Mouse (Mus musculus): ENCODE measurements around the gene Acad8. TPM values are rescaled to one million over a fixed set of nuclear protein-coding genes. Genes with fewer than 3 reads are reported as not detected.

Gene Acad8
- total and polyA plus RNA-seq, 2 experiments from 2014 or later, result 13.9 to 20.7 TPM

GRCm38 (mm10) chr9:26993118-26993517 lies 6.2 kb downstream of the Acad8 start:
- Histone ChIP-seq H3K4me3 (ENCODE audit: low read depth, low read length) (no peak overlapping the region), H3K36me3 (ENCODE audit: insufficient read depth, low read length) (peaks cover 23% of the 10 kb centered on the region), H3K9me3 (ENCODE audit: low read length) (no peaks in the 10 kb centered on the region), H3K27ac (ENCODE audit: low read depth, low read length) (no peak overlapping the region), H3K27me3 (ENCODE audit: insufficient read depth, low read length) (no peaks in the 10 kb centered on the region), H3K4me2 (ENCODE audit: low read depth, low read length, poor library complexity, severe bottlenecking) (no peak overlapping the region), H3K4me1 (ENCODE audit: insufficient read depth, low read length) (no peaks in the 10 kb centered on the region), H3K9ac (replicated peaks; ENCODE audit: low read length, poor library complexity, severe bottlenecking) (no peak overlapping the region)
- no peak for TF ChIP-seq CTCF (IDR thresholded peaks at IDR 0.05)
- 89% methylated on average over 10 of the region's 10 CpGs for WGBS
- ATAC-seq (ENCODE audit: low FRiP score), result no peak
- DNase-seq (ENCODE audit: low spot score), result no peak

DNA sequence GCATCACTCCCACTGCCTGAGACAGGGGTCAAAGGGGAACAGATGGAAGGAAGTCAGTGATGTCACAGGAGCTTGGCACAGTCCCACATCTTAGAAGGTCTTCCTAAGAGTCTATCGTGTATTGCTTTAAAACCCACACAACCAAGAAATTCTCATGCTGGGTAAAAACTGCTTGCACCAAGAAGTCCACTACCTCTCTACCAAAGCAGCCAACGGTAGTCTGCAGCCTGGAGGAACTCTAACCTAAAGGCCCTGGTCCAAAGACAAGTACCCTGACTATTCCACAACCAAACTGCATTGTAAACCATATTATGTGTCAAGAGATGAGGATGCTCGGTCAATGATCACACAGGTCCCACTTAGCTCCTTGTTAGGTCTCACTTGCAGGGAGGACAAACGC lies 9.2 kb downstream of the Acad8 start:
- no peaks in the 10 kb centered on the region for H3K4me1 ChIP-seq (ENCODE audit: insufficient read depth, low read length)
- no peak for TF ChIP-seq CTCF (IDR thresholded peaks at IDR 0.05)
- no peak overlapping the region for H3K27ac ChIP-seq (ENCODE audit: low read depth, low read length)
- 94% methylated on average over 4 of the region's 4 CpGs for WGBS
- no peaks in the 10 kb centered on the region for H3K27me3 ChIP-seq (ENCODE audit: insufficient read depth, low read length)
- H3K9ac ChIP-seq (replicated peaks; ENCODE audit: low read length, poor library complexity, severe bottlenecking), result no peak overlapping the region
- H3K9me3 ChIP-seq (ENCODE audit: low read length), result no peaks in the 10 kb centered on the region
- no peak overlapping the region for H3K4me2 ChIP-seq (ENCODE audit: low read depth, low read length, poor library complexity, severe bottlenecking)
- ATAC-seq (ENCODE audit: low FRiP score) (no peak), DNase-seq (ENCODE audit: low spot score) (no peak)
- no peak overlapping the region for H3K4me3 ChIP-seq (ENCODE audit: low read depth, low read length)
- H3K36me3 ChIP-seq (ENCODE audit: insufficient read depth, low read length), result peaks cover 36% of the 10 kb centered on the region

DNA sequence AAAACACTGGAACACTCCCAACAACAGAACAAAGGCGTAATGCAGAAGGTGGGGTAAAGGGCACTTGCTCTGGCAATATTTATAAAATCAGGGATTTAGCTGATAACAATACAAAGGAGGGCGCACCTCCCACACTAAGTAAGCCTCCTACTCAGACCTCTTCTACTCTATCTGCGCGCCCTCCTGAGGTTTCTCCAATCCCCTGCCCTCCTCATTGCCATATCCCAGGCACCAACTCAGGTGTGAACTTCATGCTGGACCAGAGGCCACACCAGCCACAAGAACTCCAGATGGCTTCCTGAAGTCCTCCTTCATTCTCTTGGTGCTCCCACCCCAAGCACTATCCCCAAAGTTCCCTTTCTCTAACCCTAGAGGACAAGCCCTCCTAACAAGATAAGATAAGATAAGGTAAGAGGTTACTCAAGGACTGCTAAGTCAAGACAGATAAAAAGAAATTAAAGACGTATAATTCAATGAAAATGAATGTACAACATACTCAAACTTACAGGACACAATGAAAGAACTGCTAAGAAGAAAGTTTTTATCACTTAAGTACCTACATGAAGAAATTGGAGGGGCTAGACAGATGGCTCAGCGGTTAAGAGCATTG lies 13.6 kb downstream of the Acad8 start:
- 97% methylated on average over 6 of the region's 6 CpGs for WGBS
- no peak overlapping the region for H3K4me3 ChIP-seq (ENCODE audit: low read depth, low read length)
- H3K4me1 ChIP-seq (ENCODE audit: insufficient read depth, low read length), result no peaks in the 10 kb centered on the region
- ATAC-seq (ENCODE audit: low FRiP score), result no peak
- H3K9me3 ChIP-seq (ENCODE audit: low read length), result no peaks in the 10 kb centered on the region
- no peak for TF ChIP-seq CTCF (IDR thresholded peaks at IDR 0.05)
- no peak for DNase-seq (ENCODE audit: low spot score)
- H3K27ac ChIP-seq (ENCODE audit: low read depth, low read length), result no peak overlapping the region
- peaks cover 42% of the 10 kb centered on the region for H3K36me3 ChIP-seq (ENCODE audit: insufficient read depth, low read length)
- H3K4me2 ChIP-seq (ENCODE audit: low read depth, low read length, poor library complexity, severe bottlenecking), result no peak overlapping the region
- no peaks in the 10 kb centered on the region for H3K27me3 ChIP-seq (ENCODE audit: insufficient read depth, low read length)
- no peak overlapping the region for H3K9ac ChIP-seq (replicated peaks; ENCODE audit: low read length, poor library complexity, severe bottlenecking)

DNA sequence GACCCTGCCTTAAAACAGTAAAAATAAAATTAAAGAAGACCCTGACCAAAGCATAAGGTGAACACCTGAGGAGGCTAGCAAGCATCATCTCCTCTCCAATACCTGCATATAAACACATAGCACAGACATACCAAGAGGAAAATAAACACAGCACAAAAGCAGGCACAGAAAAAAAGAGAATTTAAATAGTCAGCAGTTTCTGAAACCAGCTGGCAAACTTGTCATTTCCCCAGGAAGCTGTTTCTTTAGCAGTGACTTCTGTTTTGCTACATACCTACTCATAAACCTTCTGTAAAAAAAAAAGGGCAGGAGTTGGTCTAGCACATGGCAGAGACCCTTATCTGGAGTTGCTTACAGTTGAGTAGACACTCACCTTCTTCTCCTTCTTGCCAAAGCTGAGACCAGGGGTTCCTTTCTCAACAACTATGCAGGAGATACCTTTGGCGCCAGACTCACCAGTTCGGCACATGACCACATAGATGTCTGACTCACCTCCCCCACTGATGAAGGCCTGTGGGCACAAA lies 14.2 kb downstream of the Acad8 start:
- Histone ChIP-seq H3K27me3 (ENCODE audit: insufficient read depth, low read length) (no peaks in the 10 kb centered on the region), H3K9me3 (ENCODE audit: low read length) (no peaks in the 10 kb centered on the region), H3K4me1 (ENCODE audit: insufficient read depth, low read length) (no peaks in the 10 kb centered on the region), H3K27ac (ENCODE audit: low read depth, low read length) (no peak overlapping the region), H3K9ac (replicated peaks; ENCODE audit: low read length, poor library complexity, severe bottlenecking) (no peak overlapping the region), H3K4me3 (ENCODE audit: low read depth, low read length) (no peak overlapping the region), H3K4me2 (ENCODE audit: low read depth, low read length, poor library complexity, severe bottlenecking) (no peak overlapping the region), H3K36me3 (ENCODE audit: insufficient read depth, low read length) (peaks cover 35% of the 10 kb centered on the region)
- no peak for DNase-seq (ENCODE audit: low spot score)
- no peak for TF ChIP-seq CTCF (IDR thresholded peaks at IDR 0.05)
- no peak for ATAC-seq (ENCODE audit: low FRiP score)
- 80% methylated on average over 2 of the region's 2 CpGs for WGBS

GRCm38 (mm10) chr9:26978776-26979175 lies 20.6 kb downstream of the Acad8 start:
- H3K36me3 ChIP-seq (ENCODE audit: insufficient read depth, low read length), result peaks cover 44% of the 10 kb centered on the region
- 87% methylated on average over 3 of the region's 3 CpGs for WGBS
- ATAC-seq (ENCODE audit: low FRiP score), result no peak

DNA sequence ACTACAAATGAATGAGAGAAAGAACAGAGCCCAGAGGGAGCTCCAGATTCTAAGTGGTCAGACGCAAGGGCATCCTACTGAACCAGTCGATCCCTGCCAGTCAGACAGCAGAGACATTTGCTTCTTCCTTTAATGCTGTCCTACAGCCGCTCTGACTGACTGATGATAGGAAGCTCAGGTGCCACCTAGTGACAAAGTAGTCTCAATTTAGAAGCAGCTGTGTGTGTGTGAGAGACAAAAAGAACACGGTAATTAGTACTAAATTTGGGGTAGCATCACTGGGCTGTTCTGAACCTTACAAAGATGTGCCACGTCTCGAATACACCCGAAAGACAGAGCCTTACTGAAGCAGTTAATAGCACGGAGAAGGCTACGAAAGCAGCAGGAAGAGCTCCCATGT lies 21.6 kb downstream of the Acad8 start:
- Histone ChIP-seq H3K4me1 (ENCODE audit: insufficient read depth, low read length) (no peaks in the 10 kb centered on the region), H3K4me3 (ENCODE audit: low read depth, low read length) (no peak overlapping the region), H3K36me3 (ENCODE audit: insufficient read depth, low read length) (peaks cover 46% of the 10 kb centered on the region), H3K27me3 (ENCODE audit: insufficient read depth, low read length) (no peaks in the 10 kb centered on the region), H3K4me2 (ENCODE audit: low read depth, low read length, poor library complexity, severe bottlenecking) (no peak overlapping the region), H3K27ac (ENCODE audit: low read depth, low read length) (no peak overlapping the region), H3K9me3 (ENCODE audit: low read length) (no peaks in the 10 kb centered on the region), H3K9ac (replicated peaks; ENCODE audit: low read length, poor library complexity, severe bottlenecking) (no peak overlapping the region)
- TF ChIP-seq CTCF (IDR thresholded peaks at IDR 0.05), result peak; percentile 49
- 91% methylated on average over 9 of the region's 9 CpGs for WGBS
- peak; percentile 9 for DNase-seq (ENCODE audit: low spot score)
- ATAC-seq (ENCODE audit: low FRiP score), result no peak

More at GRCm38 (mm10) chr9:26978776-26979175, 20.6 kb downstream of the Acad8 start:
- Histone ChIP-seq H3K9me3 (ENCODE audit: low read length) (no peaks in the 10 kb centered on the region), H3K9ac (replicated peaks; ENCODE audit: low read length, poor library complexity, severe bottlenecking) (no peak overlapping the region), H3K4me1 (ENCODE audit: insufficient read depth, low read length) (no peaks in the 10 kb centered on the region), H3K27ac (ENCODE audit: low read depth, low read length) (no peak overlapping the region), H3K27me3 (ENCODE audit: insufficient read depth, low read length) (no peaks in the 10 kb centered on the region), H3K4me2 (ENCODE audit: low read depth, low read length, poor library complexity, severe bottlenecking) (no peak overlapping the region), H3K4me3 (ENCODE audit: low read depth, low read length) (no peak overlapping the region)
- DNase-seq (ENCODE audit: low spot score), result no peak
- TF ChIP-seq CTCF (IDR thresholded peaks at IDR 0.05), result no peak

Data from midbrain, postnatal 0 days (tissue).